Mouse (Mus musculus) forebrain, embryonic 11.5 days (tissue): ENCODE data around the gene Chst12. TPM values are rescaled to one million over a fixed set of nuclear protein-coding genes. Genes with fewer than 3 reads are reported as not detected.

ENCODE experiments used
- ATAC-seq: fragments of 200-750 bp; cut with Nextera tagmentation; replicated peaks from 2 replicates; pipeline ENCODE4 v1.8.0; 2017; ENCODE audit warnings: moderate TSS enrichment; ENCODE audit not compliant: low FRiP score
- DNase-seq: peaks from one replicate; pipeline ENCODE4 v3.0.0-alpha.2; 2017; ENCODE audit warnings: low spot score
- H3K27ac ChIP-seq: fragments of 300-500 bp; sonication (generic); 2 replicates; pipeline ENCODE4 v1.5.1; 2014; ENCODE audit warnings: low read depth, low read length
- H3K27me3 ChIP-seq: fragments of 300-500 bp; sonication (generic); 2 replicates; pipeline ENCODE4 v1.6.1; 2014; ENCODE audit warnings: mild to moderate bottlenecking, low read length, mixed read lengths; ENCODE audit not compliant: control insufficient read depth, insufficient read depth
- H3K36me3 ChIP-seq: fragments of 300-500 bp; sonication (generic); 2 replicates; pipeline ENCODE4 v1.6.1; 2014; ENCODE audit warnings: mild to moderate bottlenecking, low read length, moderate library complexity, mixed read lengths; ENCODE audit not compliant: control insufficient read depth, insufficient read depth
- H3K4me1 ChIP-seq: fragments of 300-500 bp; sonication (generic); replicated peaks from 2 replicates; pipeline ENCODE4 v1.6.1; 2014; ENCODE audit warnings: low read length, mixed read lengths; ENCODE audit not compliant: control insufficient read depth, insufficient read depth
- H3K4me2 ChIP-seq: fragments of 300-500 bp; sonication (generic); 2 replicates; pipeline ENCODE4 v1.6.1; 2014; ENCODE audit warnings: low read depth, mild to moderate bottlenecking, low read length, moderate library complexity, mixed read lengths; ENCODE audit not compliant: severe bottlenecking
- H3K4me3 ChIP-seq: fragments of 300-500 bp; sonication (generic); 2 replicates; pipeline ENCODE4 v1.5.1; 2014; ENCODE audit warnings: low read depth, low read length
- H3K9ac ChIP-seq: fragments of 300-500 bp; sonication (generic); 2 replicates; pipeline ENCODE4 v1.6.1; 2014; ENCODE audit warnings: low read length
- H3K9me3 ChIP-seq: fragments of 300-500 bp; sonication (generic); 2 replicates; pipeline ENCODE4 v1.6.1; 2016; ENCODE audit warnings: low read length, mixed read lengths; ENCODE audit not compliant: control insufficient read depth
- WGBS: fragments of 180-500 bp; shearing (Covaris S2); extraction: QIAGEN DNeasy Blood & Tissue Kit; methylation state at CpG from one replicate; pipeline ENCODE4 v1.1.7; 2014; 5-methylcytosine and 5-hydroxymethylcytosine counted together
- polyA plus RNA-seq: library from polyadenylated mRNA; unstranded; fragments of >200 nt; fragmentation: Nextera tagmentation; extraction: Ambion mirVana; gene quantifications from 2 replicates; pipeline ENCODE4 v1.2.1, GENCODE M21; 2014

Chst12 gene
- polyA plus RNA-seq, 1 experiment from 2014 or later = 12.2 TPM

DNA sequence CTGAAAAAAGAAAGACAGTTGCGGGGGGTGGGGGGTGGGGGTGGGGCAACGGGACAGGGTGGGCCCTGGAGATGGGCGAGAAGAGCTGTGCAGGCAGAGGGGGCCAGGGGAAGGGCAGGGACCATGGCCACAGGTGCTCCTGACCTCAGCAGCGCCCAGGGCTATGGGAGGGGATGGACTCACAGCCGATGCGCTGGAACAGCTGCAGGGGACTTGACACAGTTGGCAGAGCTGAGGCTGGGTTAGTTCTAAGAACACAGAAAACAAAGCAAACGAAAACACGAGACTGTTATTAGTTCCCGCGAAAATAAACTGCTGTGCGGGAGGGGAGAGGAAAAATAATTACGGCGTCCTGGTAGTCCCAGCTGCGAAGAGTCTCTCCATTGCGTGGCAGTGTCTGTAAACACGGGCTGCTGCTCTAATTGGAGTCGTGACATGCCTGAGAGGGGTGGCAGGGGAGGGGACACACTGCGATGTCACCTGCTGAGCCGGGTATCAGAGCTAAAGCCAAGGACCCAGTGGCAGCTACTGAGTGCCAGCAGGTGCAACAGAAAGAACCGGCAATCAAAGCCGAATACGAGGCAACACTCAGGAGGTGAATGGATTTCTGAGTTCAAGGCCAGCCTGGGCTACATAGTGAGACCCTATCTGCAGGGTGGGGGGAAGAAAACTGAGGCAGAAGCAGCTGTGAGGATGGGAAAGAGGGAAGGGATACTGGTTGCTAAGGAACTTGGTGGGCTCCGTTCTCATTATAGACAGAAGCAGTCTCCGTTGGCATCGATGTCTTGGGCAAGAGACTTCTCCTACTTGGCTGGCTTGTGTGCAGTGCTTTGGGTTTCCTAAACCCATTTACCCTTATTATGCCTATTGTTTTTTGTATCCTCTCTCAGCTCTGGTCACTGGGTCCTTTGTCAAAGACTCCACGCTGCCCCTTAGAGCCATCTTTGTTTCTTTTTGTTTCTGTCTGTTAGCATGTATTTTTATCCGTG is 5.0 kb downstream of the Chst12 start:
- Histone ChIP-seq H3K4me1 (peaks cover 12% of the 10 kb centered on the region; the same call in 1 of the 2 replicates), H3K9ac (no peak overlapping the region; the same call in 1 of the 2 replicates)

DNA sequence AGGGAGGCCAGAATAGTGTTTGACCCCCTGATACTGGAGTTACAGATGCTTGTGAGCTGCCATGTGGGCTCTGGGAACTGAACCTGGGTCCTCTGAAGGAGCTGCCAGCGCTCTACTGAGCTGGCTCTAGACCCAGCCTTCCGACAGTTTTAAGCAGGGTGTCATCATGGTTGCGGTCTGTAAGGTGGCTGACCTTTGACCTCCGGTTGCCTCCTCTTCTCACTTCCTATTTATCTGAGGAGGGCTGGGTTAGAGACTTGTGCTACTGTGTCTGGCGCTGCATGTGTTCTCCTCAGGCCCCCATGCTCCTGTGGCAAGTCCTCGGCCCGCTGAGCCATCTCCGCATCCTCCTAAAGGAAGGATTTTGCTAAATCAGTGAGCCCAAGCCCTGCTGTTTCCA is 8.6 kb downstream of the Chst12 start:
- H3K4me1 ChIP-seq = peaks cover 6% of the 10 kb centered on the region; the same call in 1 of the 2 replicates
- 78% methylated on average over 8 of the region's 8 CpGs for WGBS

More for the DNA sequence above, 5.0 kb downstream of the Chst12 start:
- no peak overlapping the region for H3K4me3 ChIP-seq
- no peak overlapping the region for H3K27ac ChIP-seq
- no peak overlapping the region for H3K4me2 ChIP-seq
- H3K9me3 ChIP-seq = no peaks in the 10 kb centered on the region
- peak; percentile 62 for DNase-seq
- WGBS = 63% methylated on average over 27 of the region's 27 CpGs
- H3K36me3 ChIP-seq = no peaks in the 10 kb centered on the region
- no peaks in the 10 kb centered on the region for H3K27me3 ChIP-seq
- no peak for ATAC-seq

GRCm38 (mm10) chr5:140514799-140515486 is 9.6 kb downstream of the Chst12 start:
- Histone ChIP-seq H3K9ac (no peak overlapping the region; the same call in 1 of the 2 replicates), H3K9me3 (no peaks in the 10 kb centered on the region), H3K4me1 (peaks cover 3% of the 10 kb centered on the region; the same call in 1 of the 2 replicates), H3K36me3 (no peaks in the 10 kb centered on the region), H3K4me2 (no peak overlapping the region), H3K4me3 (no peak overlapping the region), H3K27ac (no peak overlapping the region), H3K27me3 (no peaks in the 10 kb centered on the region)
- no peak for DNase-seq
- ATAC-seq = no peak
- 65% methylated on average over 7 of the region's 7 CpGs for WGBS

More for the DNA sequence above, 8.6 kb downstream of the Chst12 start:
- no peak overlapping the region for H3K4me2 ChIP-seq
- no peaks in the 10 kb centered on the region for H3K9me3 ChIP-seq
- no peak overlapping the region for H3K4me3 ChIP-seq
- H3K27ac ChIP-seq = no peak overlapping the region
- H3K36me3 ChIP-seq = no peaks in the 10 kb centered on the region
- DNase-seq = no peak
- ATAC-seq = no peak
- H3K27me3 ChIP-seq = no peaks in the 10 kb centered on the region
- H3K9ac ChIP-seq = no peak overlapping the region

DNA sequence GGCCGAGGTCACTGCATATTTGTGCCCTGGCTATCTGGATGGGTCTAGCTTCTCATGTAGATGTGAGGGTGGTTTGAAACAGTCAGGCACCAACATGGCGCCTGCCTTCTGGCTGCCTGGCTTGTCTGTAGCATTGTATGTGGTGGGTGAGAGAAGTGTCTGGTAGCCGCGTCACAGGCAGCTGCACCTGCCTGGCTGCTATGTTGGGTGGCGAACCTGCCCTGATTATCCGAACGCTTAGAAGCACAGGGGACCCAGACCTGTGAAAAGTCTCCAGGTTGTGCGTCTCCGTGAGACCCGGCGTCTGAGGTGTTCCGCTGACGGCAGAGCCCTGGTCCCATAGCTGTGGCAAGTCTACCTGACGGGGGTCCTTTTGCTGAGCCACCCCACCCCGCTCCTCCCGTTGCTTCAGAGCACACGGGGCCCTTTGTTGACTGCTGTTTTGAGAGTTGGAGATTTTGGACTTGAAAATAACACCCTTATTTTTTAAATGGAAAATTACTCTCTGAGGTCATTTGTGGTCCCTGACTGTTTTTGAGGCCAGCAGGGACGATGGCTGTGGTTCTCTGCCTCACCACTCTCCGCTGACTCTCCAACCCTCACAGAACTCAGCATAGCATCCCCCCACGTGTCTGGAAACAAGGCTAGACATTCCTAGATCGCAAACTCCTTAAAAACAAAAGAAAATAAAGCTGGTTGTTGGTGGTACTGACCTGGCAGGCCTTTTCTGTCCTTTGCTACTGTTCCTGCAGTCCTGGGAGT is 12.0 kb downstream of the Chst12 start:
- Histone ChIP-seq H3K27me3 (no peaks in the 10 kb centered on the region), H3K9ac (no peak overlapping the region), H3K36me3 (no peaks in the 10 kb centered on the region), H3K27ac (no peak overlapping the region), H3K4me3 (no peak overlapping the region), H3K9me3 (no peaks in the 10 kb centered on the region), H3K4me1 (0 out of 2 replicates have a peak, but pooled peaks cover 2% of the 10 kb centered on the region), H3K4me2 (no peak overlapping the region)
- 89% methylated on average over 21 of the region's 21 CpGs for WGBS
- ATAC-seq = no peak
- no peak for DNase-seq

DNA sequence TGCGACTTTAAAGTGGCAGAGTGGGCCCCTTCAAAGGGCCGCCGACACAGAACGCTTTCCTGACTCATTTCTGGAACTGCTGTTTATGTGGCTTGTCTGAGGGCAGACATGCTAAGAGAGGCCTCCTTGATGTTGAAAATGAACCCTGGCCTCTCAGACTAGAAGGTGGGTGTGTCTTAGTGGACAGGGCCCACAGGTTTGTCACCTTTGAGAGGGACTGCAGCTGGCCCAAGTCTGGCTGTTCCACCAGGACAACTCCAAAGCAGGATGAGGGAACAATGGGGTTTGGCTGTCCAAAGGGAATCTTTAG is 12.5 kb downstream of the Chst12 start:
- H3K4me3 ChIP-seq = no peak overlapping the region
- H3K9me3 ChIP-seq = no peaks in the 10 kb centered on the region
- WGBS = 89% methylated on average over 4 of the region's 4 CpGs
- H3K36me3 ChIP-seq = no peaks in the 10 kb centered on the region
- H3K27me3 ChIP-seq = no peaks in the 10 kb centered on the region
- 0 out of 2 replicates have a peak, but pooled peaks cover 2% of the 10 kb centered on the region for H3K4me1 ChIP-seq
- H3K9ac ChIP-seq = no peak overlapping the region
- no peak for DNase-seq
- H3K27ac ChIP-seq = no peak overlapping the region
- no peak overlapping the region for H3K4me2 ChIP-seq
- ATAC-seq = no peak

DNA sequence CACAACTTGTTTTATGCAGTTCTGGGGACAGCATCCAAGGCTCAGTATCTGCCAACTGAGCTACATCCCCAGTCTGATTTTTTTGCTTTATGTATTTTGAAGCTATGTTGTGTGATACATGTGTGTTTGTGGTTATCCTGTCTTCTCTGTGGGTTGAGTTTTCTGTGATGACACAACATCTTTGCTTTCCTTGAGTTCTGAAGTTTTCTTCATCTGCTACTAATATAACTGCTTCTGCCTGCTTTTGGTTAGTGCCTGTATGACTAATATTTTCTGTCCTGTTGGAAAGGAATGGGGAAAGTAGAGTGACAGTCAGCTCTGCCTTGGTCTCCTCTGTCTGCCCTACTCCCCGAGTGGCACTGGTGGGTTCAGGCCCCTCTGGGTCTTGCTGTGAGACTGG is 15.8 kb downstream of the Chst12 start:
- DNase-seq (no peak), ATAC-seq (no peak)
- Histone ChIP-seq H3K27ac (no peak overlapping the region), H3K9ac (no peak overlapping the region), H3K4me1 (no peaks in the 10 kb centered on the region), H3K9me3 (no peaks in the 10 kb centered on the region), H3K36me3 (peaks cover 2% of the 10 kb centered on the region; the same call in 1 of the 2 replicates), H3K4me2 (no peak overlapping the region), H3K27me3 (no peaks in the 10 kb centered on the region), H3K4me3 (no peak overlapping the region)
- 95% methylated on average over 1 of the region's 1 CpGs for WGBS

DNA sequence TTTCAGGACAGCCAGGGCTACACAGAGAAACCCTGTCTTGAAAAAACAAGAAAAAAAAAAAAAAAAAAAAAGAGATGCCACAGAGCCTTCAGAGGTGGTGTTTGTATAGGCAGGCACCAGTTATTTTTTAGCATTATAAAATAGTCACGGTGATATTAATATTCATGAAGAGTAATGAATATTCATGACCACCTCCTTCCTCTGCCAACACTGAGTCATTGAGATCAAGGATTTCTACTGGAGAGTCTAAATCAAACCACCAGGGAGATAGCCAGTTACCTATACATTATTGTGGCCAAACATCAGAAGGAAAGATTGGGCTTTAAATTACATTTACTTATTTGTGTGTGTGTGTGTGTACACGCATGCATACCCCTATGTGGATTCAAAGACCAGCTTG is 21.4 kb downstream of the Chst12 start:
- H3K4me2 ChIP-seq = no peak overlapping the region
- H3K4me1 ChIP-seq = no peaks in the 10 kb centered on the region
- no peak overlapping the region for H3K9ac ChIP-seq
- no peaks in the 10 kb centered on the region for H3K9me3 ChIP-seq
- DNase-seq (no peak), ATAC-seq (no peak)
- H3K27ac ChIP-seq = no peak overlapping the region
- 87% methylated on average over 2 of the region's 2 CpGs for WGBS
- H3K36me3 ChIP-seq = peaks cover 2% of the 10 kb centered on the region; the same call in 1 of the 2 replicates
- no peaks in the 10 kb centered on the region for H3K27me3 ChIP-seq
- H3K4me3 ChIP-seq = no peak overlapping the region

DNA sequence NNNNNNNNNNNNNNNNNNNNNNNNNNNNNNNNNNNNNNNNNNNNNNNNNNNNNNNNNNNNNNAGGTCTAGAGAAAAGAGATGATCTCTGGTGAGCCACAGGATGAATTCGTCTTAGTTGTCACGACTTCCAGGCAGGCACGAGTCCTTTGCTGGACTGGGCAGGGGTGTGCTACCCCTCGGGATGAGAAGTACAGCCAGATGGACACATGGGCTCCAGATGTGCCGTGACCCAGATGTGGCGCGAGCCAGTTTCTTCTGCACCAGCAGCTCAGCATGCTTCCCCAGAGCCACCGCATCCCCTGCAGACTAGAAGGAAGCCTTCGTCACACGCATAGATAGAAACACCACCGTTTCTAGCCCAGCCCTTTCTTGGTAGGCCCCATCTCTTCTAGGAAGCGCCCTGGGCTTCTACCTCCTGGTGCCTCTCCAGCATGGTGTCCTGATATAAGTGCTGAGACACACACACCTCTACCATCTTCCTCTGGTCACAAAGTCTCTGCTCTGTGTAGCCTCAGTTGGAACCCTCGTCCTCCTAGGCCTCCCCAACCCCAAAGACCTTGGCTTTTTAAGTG is 32.8 kb downstream of the Chst12 start:
- 72% methylated on average over 13 of the region's 13 CpGs for WGBS
- Histone ChIP-seq H3K4me1 (no peaks in the 10 kb centered on the region), H3K9ac (no peak overlapping the region), H3K9me3 (no peaks in the 10 kb centered on the region), H3K4me2 (no peak overlapping the region), H3K36me3 (no peaks in the 10 kb centered on the region), H3K4me3 (no peak overlapping the region), H3K27me3 (no peaks in the 10 kb centered on the region), H3K27ac (no peak overlapping the region)
- ATAC-seq (no peak), DNase-seq (no peak)
